Mouse (Mus musculus): ENCODE data around the gene Abcc4. TPM values are rescaled to one million over a fixed set of nuclear protein-coding genes. Genes with fewer than 3 reads are reported as not detected.

Abcc4 gene
- polyA plus RNA-seq, 1 experiment = 7.7 TPM

GRCm38 (mm10) chr14:118696556-118697289 is 9.3 kb downstream of the Abcc4 start:
- no peak overlapping the region for H3K4me3 ChIP-seq (replicated peaks; ENCODE audit: control insufficient read depth, low read depth, low read length)
- TF ChIP-seq POLR2A (IDR thresholded peaks at IDR 0.05; ENCODE audit: borderline replicate concordance, control insufficient read depth, low read depth, low read length) (no peak), CTCF (IDR thresholded peaks at IDR 0.05; ENCODE audit: control insufficient read depth, insufficient read depth, low read length) (no peak)
- H3K27ac ChIP-seq (ENCODE audit: control insufficient read depth, insufficient read depth, low read depth, low read length, poor library complexity) = no peak overlapping the region
- WGBS = 90% methylated on average over 16 of the region's 16 CpGs
- H3K4me1 ChIP-seq (ENCODE audit: control insufficient read depth, insufficient read depth, low read length) = peaks cover 3% of the 10 kb centered on the region

- Histone ChIP-seq H3K27ac (ENCODE audit: control insufficient read depth, insufficient read depth, low read depth, low read length, poor library complexity) (no peak overlapping the region), H3K4me3 (replicated peaks; ENCODE audit: control insufficient read depth, low read depth, low read length) (no peak overlapping the region), H3K4me1 (ENCODE audit: control insufficient read depth, insufficient read depth, low read length) (peaks cover 3% of the 10 kb centered on the region)
- TF ChIP-seq CTCF (IDR thresholded peaks at IDR 0.05; ENCODE audit: control insufficient read depth, insufficient read depth, low read length) (no peak), POLR2A (IDR thresholded peaks at IDR 0.05; ENCODE audit: borderline replicate concordance, control insufficient read depth, low read depth, low read length) (no peak)
- 91% methylated on average over 11 of the region's 11 CpGs for WGBS
These were observed 10.2 kb downstream of the Abcc4 start for GRCm38 (mm10) chr14:118695866-118696265.

GRCm38 (mm10) chr14:118694321-118694720 is 11.7 kb downstream of the Abcc4 start:
- TF ChIP-seq CTCF (IDR thresholded peaks at IDR 0.05; ENCODE audit: control insufficient read depth, insufficient read depth, low read length) = no peak
- no peak for TF ChIP-seq POLR2A (IDR thresholded peaks at IDR 0.05; ENCODE audit: borderline replicate concordance, control insufficient read depth, low read depth, low read length)
- Histone ChIP-seq H3K27ac (ENCODE audit: control insufficient read depth, insufficient read depth, low read depth, low read length, poor library complexity) (no peak overlapping the region), H3K4me1 (ENCODE audit: control insufficient read depth, insufficient read depth, low read length) (peaks cover 8% of the 10 kb centered on the region), H3K4me3 (replicated peaks; ENCODE audit: control insufficient read depth, low read depth, low read length) (no peak overlapping the region)
- 86% methylated on average over 7 of the region's 7 CpGs for WGBS

GRCm38 (mm10) chr14:118691910-118692309 is 14.1 kb downstream of the Abcc4 start:
- H3K27ac ChIP-seq (ENCODE audit: control insufficient read depth, insufficient read depth, low read depth, low read length, poor library complexity) = no peak overlapping the region
- peaks cover 8% of the 10 kb centered on the region for H3K4me1 ChIP-seq (ENCODE audit: control insufficient read depth, insufficient read depth, low read length)
- WGBS = 72% methylated on average over 6 of the region's 6 CpGs
- no peak overlapping the region for H3K4me3 ChIP-seq (replicated peaks; ENCODE audit: control insufficient read depth, low read depth, low read length)
- TF ChIP-seq CTCF (IDR thresholded peaks at IDR 0.05; ENCODE audit: control insufficient read depth, insufficient read depth, low read length) (no peak), POLR2A (IDR thresholded peaks at IDR 0.05; ENCODE audit: borderline replicate concordance, control insufficient read depth, low read depth, low read length) (no peak)

GRCm38 (mm10) chr14:118691404-118691803 is 14.6 kb downstream of the Abcc4 start:
- TF ChIP-seq POLR2A (IDR thresholded peaks at IDR 0.05; ENCODE audit: borderline replicate concordance, control insufficient read depth, low read depth, low read length) = no peak
- no peak for TF ChIP-seq CTCF (IDR thresholded peaks at IDR 0.05; ENCODE audit: control insufficient read depth, insufficient read depth, low read length)
- Histone ChIP-seq H3K4me3 (replicated peaks; ENCODE audit: control insufficient read depth, low read depth, low read length) (no peak overlapping the region), H3K4me1 (ENCODE audit: control insufficient read depth, insufficient read depth, low read length) (peaks cover 8% of the 10 kb centered on the region), H3K27ac (ENCODE audit: control insufficient read depth, insufficient read depth, low read depth, low read length, poor library complexity) (peak overlapping the region; percentile 4; the same call in 1 of the 2 replicates)
- WGBS = 85% methylated on average over 5 of the region's 5 CpGs

GRCm38 (mm10) chr14:118690921-118691320 is 15.1 kb downstream of the Abcc4 start:
- Histone ChIP-seq H3K4me3 (replicated peaks; ENCODE audit: control insufficient read depth, low read depth, low read length) (no peak overlapping the region), H3K27ac (ENCODE audit: control insufficient read depth, insufficient read depth, low read depth, low read length, poor library complexity) (peak overlapping the region; percentile 4; the same call in 1 of the 2 replicates), H3K4me1 (ENCODE audit: control insufficient read depth, insufficient read depth, low read length) (peaks cover 8% of the 10 kb centered on the region)
- TF ChIP-seq CTCF (IDR thresholded peaks at IDR 0.05; ENCODE audit: control insufficient read depth, insufficient read depth, low read length) (no peak), POLR2A (IDR thresholded peaks at IDR 0.05; ENCODE audit: borderline replicate concordance, control insufficient read depth, low read depth, low read length) (no peak)
- WGBS = 10% methylated on average over 8 of the region's 8 CpGs

GRCm38 (mm10) chr14:118690336-118690735 is 15.7 kb downstream of the Abcc4 start:
- 44% methylated on average over 10 of the region's 10 CpGs for WGBS
- Histone ChIP-seq H3K27ac (ENCODE audit: control insufficient read depth, insufficient read depth, low read depth, low read length, poor library complexity) (peak overlapping the region; percentile 21), H3K4me3 (replicated peaks; ENCODE audit: control insufficient read depth, low read depth, low read length) (no peak overlapping the region), H3K4me1 (ENCODE audit: control insufficient read depth, insufficient read depth, low read length) (peaks cover 8% of the 10 kb centered on the region)
- TF ChIP-seq CTCF (IDR thresholded peaks at IDR 0.05; ENCODE audit: control insufficient read depth, insufficient read depth, low read length) (no peak), POLR2A (IDR thresholded peaks at IDR 0.05; ENCODE audit: borderline replicate concordance, control insufficient read depth, low read depth, low read length) (no peak)

- H3K4me1 ChIP-seq (ENCODE audit: control insufficient read depth, insufficient read depth, low read length) = peaks cover 8% of the 10 kb centered on the region
- TF ChIP-seq CTCF (IDR thresholded peaks at IDR 0.05; ENCODE audit: control insufficient read depth, insufficient read depth, low read length) (no peak), POLR2A (IDR thresholded peaks at IDR 0.05; ENCODE audit: borderline replicate concordance, control insufficient read depth, low read depth, low read length) (no peak)
- 75% methylated on average over 5 of the region's 5 CpGs for WGBS
- H3K27ac ChIP-seq (ENCODE audit: control insufficient read depth, insufficient read depth, low read depth, low read length, poor library complexity) = no peak overlapping the region
- H3K4me3 ChIP-seq (replicated peaks; ENCODE audit: control insufficient read depth, low read depth, low read length) = no peak overlapping the region
These were observed 17.4 kb downstream of the Abcc4 start for GRCm38 (mm10) chr14:118688643-118689042.
